ENCODE assay signal across 15 mouse cellular contexts in genomic region chr12:29642915-29643314, GRCm38 (mm10).
A peak's percentile ranks its signal among the peaks of the same experiment; 100 is the strongest.
DNase-seq lines count a peak whose midpoint lies in the region; ATAC-seq and TF ChIP-seq lines count a peak whose summit lies in the region.
"Had no signal": no experiment of that assay in that cellular context is flagged by ENCODE, and none has a peak within 500 bp of the region (broad histone marks: within the 10 kb centered on the region; RNA-seq: fewer than 3 reads in every experiment).

No protein-coding gene starts in this region.

- H3K4me1 ChIP-seq in forebrain, embryonic 15.5 days: peaks cover 40% of the 10 kb centered on the region
- H3K4me1 ChIP-seq in hindbrain, postnatal 0 days (ENCODE audit: insufficient read depth, low read length): 0 out of 2 replicates have a peak, but pooled peaks cover 5% of the 10 kb centered on the region
- peaks cover 17% of the 10 kb centered on the region; the same call in 1 of the 2 replicates for H3K4me1 ChIP-seq in neural tube, embryonic 12.5 days
- H3K4me1 ChIP-seq in intestine, embryonic 15.5 days (replicated peaks): no peaks in the 10 kb centered on the region
- H3K4me1 ChIP-seq: liver, embryonic 12.5 days; lung, embryonic 15.5 days had no signal

- ATAC-seq in forebrain, embryonic 15.5 days (replicated peaks): peak; percentile 67
- ATAC-seq in hindbrain, postnatal 0 days: peak; percentile 37; the same call in 1 of the 2 replicates
- peak; percentile 81 for ATAC-seq in neural tube, embryonic 12.5 days (ENCODE audit: low FRiP score, low read depth)
- ATAC-seq in intestine, embryonic 15.5 days: no peak
- ATAC-seq: liver, embryonic 12.5 days had no signal

- 0 out of 2 replicates have a peak overlapping the region, but pooled peaks have one; percentile 15 for H3K9ac ChIP-seq in forebrain, embryonic 15.5 days (replicated peaks)
- no peak overlapping the region for H3K9ac ChIP-seq in hindbrain, postnatal 0 days (replicated peaks; ENCODE audit: low read length)
- H3K9ac ChIP-seq in neural tube, embryonic 12.5 days: no peak overlapping the region
- H3K9ac ChIP-seq in intestine, embryonic 15.5 days: no peak overlapping the region
- H3K9ac ChIP-seq: liver, embryonic 12.5 days; lung, embryonic 15.5 days had no signal

- 7% methylated on average over 4 of the region's 4 CpGs for WGBS in forebrain, embryonic 15.5 days
- 10% methylated on average over 4 of the region's 4 CpGs for WGBS in hindbrain, postnatal 0 days
- WGBS in neural tube, embryonic 12.5 days: 5% methylated on average over 4 of the region's 4 CpGs
- WGBS in intestine, embryonic 15.5 days: 30% methylated on average over 4 of the region's 4 CpGs

- peak overlapping the region; percentile 71 for H3K27ac ChIP-seq in layer of hippocampus, adult 2 months
- H3K27ac ChIP-seq in forebrain, embryonic 15.5 days (replicated peaks): peak overlapping the region; percentile 90
- H3K27ac ChIP-seq in hindbrain, postnatal 0 days: peak overlapping the region; percentile 22
- 0 out of 2 replicates have a peak overlapping the region, but pooled peaks have one; percentile 28 for H3K27ac ChIP-seq in neural tube, embryonic 12.5 days
- H3K27ac ChIP-seq in intestine, embryonic 15.5 days: no peak overlapping the region
- H3K27ac ChIP-seq: kidney, postnatal 0 days; liver, embryonic 12.5 days; lung, embryonic 15.5 days had no signal

- no peak overlapping the region for H3K4me3 ChIP-seq in layer of hippocampus, adult 2 months
- H3K4me3 ChIP-seq in forebrain, embryonic 15.5 days: no peak overlapping the region
- H3K4me3 ChIP-seq in hindbrain, postnatal 0 days (ENCODE audit: low read length): no peak overlapping the region
- no peak overlapping the region for H3K4me3 ChIP-seq in neural tube, embryonic 12.5 days
- no peak overlapping the region for H3K4me3 ChIP-seq in intestine, embryonic 15.5 days (replicated peaks)
- H3K4me3 ChIP-seq: liver, embryonic 12.5 days; lung, embryonic 15.5 days had no signal

- no peaks in the 10 kb centered on the region for H3K9me3 ChIP-seq in forebrain, embryonic 15.5 days
- H3K9me3 ChIP-seq in hindbrain, postnatal 0 days (ENCODE audit: low read length): no peaks in the 10 kb centered on the region
- no peaks in the 10 kb centered on the region for H3K9me3 ChIP-seq in neural tube, embryonic 12.5 days
- no peaks in the 10 kb centered on the region for H3K9me3 ChIP-seq in intestine, embryonic 15.5 days
- H3K9me3 ChIP-seq: liver, embryonic 12.5 days; lung, embryonic 15.5 days had no signal

- no peak for TF ChIP-seq CTCF in layer of hippocampus, adult 2 months (conservative IDR thresholded peaks at IDR 0.05)
- TF ChIP-seq CTCF in hindbrain, postnatal 0 days (IDR thresholded peaks at IDR 0.05; ENCODE audit: low read depth): no peak

- no peak overlapping the region for H3K4me2 ChIP-seq in forebrain, embryonic 15.5 days (replicated peaks)
- no peak overlapping the region for H3K4me2 ChIP-seq in hindbrain, postnatal 0 days (ENCODE audit: low read depth, low read length)
- no peak overlapping the region for H3K4me2 ChIP-seq in neural tube, embryonic 12.5 days (replicated peaks)
- H3K4me2 ChIP-seq in intestine, embryonic 15.5 days (replicated peaks): no peak overlapping the region
- H3K4me2 ChIP-seq: liver, embryonic 12.5 days; lung, embryonic 15.5 days had no signal

- H3K36me3 ChIP-seq in forebrain, embryonic 15.5 days: peaks cover 19% of the 10 kb centered on the region
- no peaks in the 10 kb centered on the region for H3K36me3 ChIP-seq in hindbrain, postnatal 0 days (ENCODE audit: insufficient read depth, low read length)
- no peaks in the 10 kb centered on the region; the same call in 1 of the 2 replicates for H3K36me3 ChIP-seq in neural tube, embryonic 12.5 days
- H3K36me3 ChIP-seq in intestine, embryonic 15.5 days: no peaks in the 10 kb centered on the region
- H3K36me3 ChIP-seq: liver, embryonic 12.5 days; lung, embryonic 15.5 days had no signal

- no peaks in the 10 kb centered on the region for H3K27me3 ChIP-seq in forebrain, embryonic 15.5 days
- no peaks in the 10 kb centered on the region for H3K27me3 ChIP-seq in hindbrain, postnatal 0 days (ENCODE audit: insufficient read depth, low read length)
- no peaks in the 10 kb centered on the region for H3K27me3 ChIP-seq in neural tube, embryonic 12.5 days (replicated peaks)
- no peaks in the 10 kb centered on the region for H3K27me3 ChIP-seq in intestine, embryonic 15.5 days (replicated peaks)
- H3K27me3 ChIP-seq: liver, embryonic 12.5 days; lung, embryonic 15.5 days had no signal

- DNase-seq in layer of hippocampus, adult 2 months (ENCODE audit: low spot score in 2 of 2): no peak
- DNase-seq in layer of hippocampus, postnatal 14 days (ENCODE audit: low spot score in 2 of 2): no peak
- DNase-seq in hindbrain, postnatal 0 days (ENCODE audit: low spot score): peak; percentile 33
- DNase-seq in Muller cell, postnatal 12 days (ENCODE audit: inconsistent ontology term): no peak
- DNase-seq in cerebellum, adult 8-10 months: no peak
- DNase-seq: adrenal gland, postnatal 36 days; cerebellum, postnatal 10 days; embryo, embryonic 11 days; spleen, adult 18-20 months had no signal
